Mouse (Mus musculus): Measurements from ENCODE around the gene Sult2b1. TPM values are rescaled to one million over a fixed set of nuclear protein-coding genes. Genes with fewer than 3 reads are reported as not detected.

Sult2b1 gene
- total and polyA plus RNA-seq, 3 experiments = 0.17 to 0.29 TPM; not detected in 1

- Histone ChIP-seq H3K9me3 (replicated peaks; ENCODE audit: low read length) (no peaks in the 10 kb centered on the region), H3K9ac (ENCODE audit: insufficient read depth, low read depth) (peak overlapping the region; percentile 23; the same call in 1 of the 2 replicates), H3K79me2 (replicated peaks; ENCODE audit: control insufficient read depth, extremely low read depth, insufficient read depth, poor library complexity, severe bottlenecking) (no peaks in the 10 kb centered on the region), H3K4me3 (replicated peaks in 1 of 3; ENCODE audit: low read depth in 2 of 3, low read length in 2 of 3, poor library complexity in 1 of 3) (peak overlapping the region; percentile 21 to 43 (median 42)), H3K36me3 (replicated peaks in 1 of 2; ENCODE audit: control insufficient read depth in 1 of 2, insufficient read depth in 1 of 2, low read length in 1 of 2) (no peaks in the 10 kb centered on the region), H3K27me3 (replicated peaks) (peaks cover 13% of the 10 kb centered on the region), H3K27ac (ENCODE audit: insufficient read depth, low read depth) (no peak overlapping the region), H3K4me1 (ENCODE audit: control insufficient read depth in 1 of 2, insufficient read depth in 2 of 2) (peaks cover 5 to 9% of the 10 kb centered on the region in 2 experiments), H3K4me2 (ENCODE audit: insufficient read depth, low read depth, poor library complexity, severe bottlenecking) (peak overlapping the region; percentile 90)
- TF ChIP-seq MAX (IDR thresholded peaks at IDR 0.05; ENCODE audit: low read length) (no peak), PAX5 (IDR thresholded peaks at IDR 0.05; ENCODE audit: low read length) (no peak), ZKSCAN1 (IDR thresholded peaks at IDR 0.05; ENCODE audit: borderline replicate concordance, low read depth, low read length) (no peak), SIN3A (IDR thresholded peaks at IDR 0.05; ENCODE audit: low read length) (no peak), RCOR1 (conservative IDR thresholded peaks at IDR 0.05; ENCODE audit: low read depth, low read length) (no peak), ZC3H11A (IDR thresholded peaks at IDR 0.05; ENCODE audit: low read depth, low read length) (no peak)
- peak; percentile 67 for DNase-seq (ENCODE audit: extremely low read depth)
- in situ Hi-C loops (cut with MboI; ENCODE audit: low pct_ligation_motif_present, low pct_unique_long_range_greater_than_20kb, low sequenced_read_pairs) (loop anchor here (5.0 kb wide), 1 partner anchor 58 kb away; no protein-coding TSS in a partner anchor), dilution Hi-C loops (cut with MboI; ENCODE audit: extremely low pct_ligation_motif_present, extremely low pct_unique_long_range_greater_than_20kb, low sequenced_read_pairs) (no loop called here)
Observed at GRCm38 (mm10) chr7:45800546-45801204, 16.2 kb upstream of the Sult2b1 start.

GRCm38 (mm10) chr7:45800001-45800400 is 15.5 kb upstream of the Sult2b1 start:
- H3K27ac ChIP-seq (ENCODE audit: insufficient read depth, low read depth) = no peak overlapping the region
- in situ Hi-C loops (cut with MboI; ENCODE audit: low pct_ligation_motif_present, low pct_unique_long_range_greater_than_20kb, low sequenced_read_pairs) = loop anchor here (5.0 kb wide), 1 partner anchor 58 kb away; no protein-coding TSS in a partner anchor
- H3K9me3 ChIP-seq (replicated peaks; ENCODE audit: low read length) = no peaks in the 10 kb centered on the region
- dilution Hi-C loops (cut with MboI; ENCODE audit: extremely low pct_ligation_motif_present, extremely low pct_unique_long_range_greater_than_20kb, low sequenced_read_pairs) = no loop called here
- peak overlapping the region; percentile 90 for H3K4me2 ChIP-seq (ENCODE audit: insufficient read depth, low read depth, poor library complexity, severe bottlenecking)
- H3K36me3 ChIP-seq (replicated peaks in 1 of 2; ENCODE audit: control insufficient read depth in 1 of 2, insufficient read depth in 1 of 2, low read length in 1 of 2) = no peaks in the 10 kb centered on the region
- no peak overlapping the region for H3K9ac ChIP-seq (ENCODE audit: insufficient read depth, low read depth)
- H3K4me1 ChIP-seq (ENCODE audit: control insufficient read depth in 1 of 2, insufficient read depth in 2 of 2) = peaks cover 5 to 9% of the 10 kb centered on the region in 2 experiments
- no peak for TF ChIP-seq KAT2A (IDR thresholded peaks at IDR 0.05; ENCODE audit: insufficient replicate concordance, low read length)
- TF ChIP-seq TBP (conservative IDR thresholded peaks at IDR 0.05; ENCODE audit: low read depth, low read length) = no peak
- TF ChIP-seq BHLHE40 (IDR thresholded peaks at IDR 0.05; ENCODE audit: low read depth, low read length) = no peak
- no peak for TF ChIP-seq CHD2 (IDR thresholded peaks at IDR 0.05; ENCODE audit: low read length)
- TF ChIP-seq ZNF384 (IDR thresholded peaks at IDR 0.05; ENCODE audit: low read depth, low read length) = no peak
- TF ChIP-seq SIN3A (IDR thresholded peaks at IDR 0.05; ENCODE audit: low read length) = no peak
- TF ChIP-seq USF1 (IDR thresholded peaks at IDR 0.05; ENCODE audit: low read depth, low read length) = no peak
- TF ChIP-seq USF2 (conservative IDR thresholded peaks at IDR 0.05; ENCODE audit: low read depth, low read length) = no peak
- DNase-seq (ENCODE audit: extremely low read depth) = no peak
- no peak overlapping the region for H3K4me3 ChIP-seq (replicated peaks in 1 of 3; ENCODE audit: low read depth in 2 of 3, low read length in 2 of 3, poor library complexity in 1 of 3)
- no peaks in the 10 kb centered on the region for H3K79me2 ChIP-seq (replicated peaks; ENCODE audit: control insufficient read depth, extremely low read depth, insufficient read depth, poor library complexity, severe bottlenecking)
- peaks cover 13% of the 10 kb centered on the region for H3K27me3 ChIP-seq (replicated peaks)

Data from CH12.LX (cell line).